Mouse (Mus musculus): ENCODE results near the gene Gm28269.

Gene Gm28269

GRCm38 (mm10) chrX:21744997-21745396 lies at the start of gene Gm28269:
Gene Gm28269, minus strand, starts transcription at chrX:21745097.
- in situ Hi-C loops (cut with MboI), result no loop called here

GRCm38 (mm10) chrX:21716885-21717284 lies 28.0 kb downstream of the Gm28269 start:
- in situ Hi-C loops (cut with MboI), result no loop called here

GRCm38 (mm10) chrX:21715293-21715692 lies 29.6 kb downstream of the Gm28269 start:
- in situ Hi-C loops (cut with MboI), result no loop called here

DNA sequence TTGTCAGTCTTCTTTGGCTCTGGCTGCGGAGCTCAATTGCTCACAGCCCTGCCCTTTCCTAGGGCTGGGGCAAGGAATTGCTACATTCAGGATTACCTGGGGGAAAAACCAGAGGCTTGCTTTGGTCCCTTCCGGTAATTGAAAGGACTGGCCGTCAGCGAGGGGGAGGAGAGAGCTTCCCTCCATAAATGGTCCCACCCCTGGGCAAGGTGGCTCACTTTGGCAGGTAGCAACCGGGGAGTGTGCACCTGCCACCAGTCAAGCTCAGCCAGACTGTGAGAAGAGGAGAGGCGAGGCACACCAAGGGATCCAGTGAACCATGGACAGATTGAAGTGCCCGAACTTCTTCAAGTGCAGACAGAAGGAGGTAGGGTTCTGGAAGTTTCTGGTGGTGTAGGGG lies 30.1 kb downstream of the Gm28269 start, which contains the start of gene Slc6a14:
Gene Slc6a14 (plus strand): TSS at position 68 of the 400 bp plus-strand sequence.
- in situ Hi-C loops (cut with MboI), result no loop called here

DNA sequence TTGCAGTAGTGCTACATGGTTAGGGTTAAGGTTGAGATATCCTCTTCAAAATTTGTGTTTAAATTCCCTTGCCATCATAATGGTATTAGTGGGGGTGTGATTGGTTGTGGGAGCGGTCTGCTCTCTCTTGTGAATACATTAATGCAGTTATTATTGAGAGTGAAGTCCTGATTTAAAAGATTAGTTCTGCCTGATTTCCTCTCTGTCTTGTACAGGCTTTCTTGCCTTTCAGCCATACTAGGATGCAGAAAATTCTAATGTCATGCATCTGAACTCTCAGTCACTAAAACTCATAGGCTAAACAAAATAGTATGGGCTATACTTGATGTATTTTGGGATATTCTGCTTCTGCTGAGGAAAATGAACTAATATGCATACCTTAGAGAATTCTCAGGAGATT lies 40.4 kb downstream of the Gm28269 start:
- in situ Hi-C loops (cut with MboI), result no loop called here

DNA sequence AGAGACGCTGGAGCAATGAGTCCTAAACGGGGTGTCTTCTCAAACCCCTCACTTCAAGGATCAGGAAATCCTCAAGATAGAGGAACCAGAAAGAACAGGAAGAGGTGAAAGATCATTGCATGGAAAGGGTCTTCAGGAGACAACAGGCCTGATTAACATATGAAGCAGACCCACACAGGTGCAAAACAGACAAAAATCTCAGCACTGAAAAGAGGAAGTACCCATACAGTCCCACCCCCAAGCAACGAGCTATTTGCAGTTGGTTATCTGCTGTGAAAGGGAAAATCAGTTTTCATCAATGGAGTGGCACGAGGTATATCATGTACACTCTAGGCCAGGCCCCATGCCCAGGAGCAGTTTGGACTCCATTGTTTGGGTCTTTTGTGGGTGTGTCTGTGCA lies 43.3 kb downstream of the Gm28269 start:
- in situ Hi-C loops (cut with MboI), result no loop called here

GRCm38 (mm10) chrX:21695687-21696086 lies 49.2 kb downstream of the Gm28269 start:
- in situ Hi-C loops (cut with MboI), result no loop called here

DNA sequence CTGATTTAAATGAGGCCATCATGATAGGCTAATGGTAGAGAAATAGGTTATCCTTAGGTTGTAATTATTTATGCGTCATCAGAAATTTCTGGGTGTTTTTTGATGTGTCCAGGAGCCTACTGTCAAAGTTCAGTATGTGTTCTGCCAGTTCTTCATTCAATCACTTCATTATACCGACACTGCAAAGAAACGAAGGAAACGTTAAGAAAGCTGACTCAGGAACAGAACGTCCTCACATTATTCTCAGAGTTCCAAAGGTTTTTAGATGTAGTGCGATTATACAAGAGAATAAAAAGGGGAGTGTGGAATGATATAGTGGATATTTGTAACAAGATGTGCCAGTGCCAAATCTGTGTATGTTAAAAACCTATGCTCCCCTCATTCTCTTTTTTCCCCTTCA lies 49.7 kb downstream of the Gm28269 start:
- in situ Hi-C loops (cut with MboI), result no loop called here
